Mouse (Mus musculus): ENCODE measurements around the gene Serpine1. TPM values are rescaled to one million over a fixed set of nuclear protein-coding genes. Genes with fewer than 3 reads are reported as not detected.
"Not testable (repeated sequence)": the region's sequence is repeated elsewhere in the genome, so short reads cannot be mapped to it uniquely, and the experiment has no call there.

Gene Serpine1
- under 1 TPM; 0.38 to 0.52 TPM for total RNA-seq (2021)
- long read RNA-seq, experiment 1 = 0 reads
- long read RNA-seq, experiment 2 = 0 reads

GRCm38 (mm10) chr5:137072079-137072960 lies at the start of gene Serpine1:
Serpine1 (minus strand) TSS chr5:137072268.
- DNase-seq (ENCODE audit: low spot score in 2 of 2) = peak in 1 of 2 experiments; percentile 48
- Histone ChIP-seq H3K27ac (peak within 1 kb of the TSS; percentile 36; the same call in 1 of the 2 replicates), H3K4me3 (no peak within 1 kb of the TSS; the same call in 1 of the 2 replicates)
- TF ChIP-seq CTCF (conservative IDR thresholded peaks at IDR 0.05) = no peak

DNA sequence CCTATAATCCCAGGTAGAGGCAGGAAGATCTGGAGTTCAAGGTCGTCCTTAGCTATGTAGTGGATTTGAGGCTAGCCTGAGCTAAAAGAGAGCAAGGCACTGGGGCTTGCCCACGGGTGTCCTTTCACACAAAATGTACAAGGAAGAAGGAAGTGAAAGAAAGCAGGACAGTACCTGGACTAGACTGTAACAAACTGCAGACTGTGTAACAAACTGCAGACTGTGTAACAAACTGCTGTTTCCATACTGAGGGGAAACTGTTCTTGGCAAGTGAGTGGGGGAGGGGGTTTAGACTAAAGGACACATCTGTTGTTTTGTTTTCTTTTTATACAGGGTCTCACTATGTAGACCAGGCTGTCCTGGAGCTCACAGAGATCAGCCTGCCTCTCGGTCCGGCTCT lies 49.2 kb upstream of the Serpine1 start:
- Histone ChIP-seq H3K27ac (no peak overlapping the region), H3K4me3 (no peak overlapping the region)
- no peak for TF ChIP-seq CTCF (conservative IDR thresholded peaks at IDR 0.05)
- DNase-seq (ENCODE audit: low spot score in 2 of 2) = no peak

GRCm38 (mm10) chr5:137118878-137119277 lies 46.8 kb upstream of the Serpine1 start:
- no peak overlapping the region for H3K4me3 ChIP-seq
- no peak overlapping the region for H3K27ac ChIP-seq
- no peak for TF ChIP-seq CTCF (conservative IDR thresholded peaks at IDR 0.05)
- no peak for DNase-seq (ENCODE audit: low spot score in 2 of 2)

DNA sequence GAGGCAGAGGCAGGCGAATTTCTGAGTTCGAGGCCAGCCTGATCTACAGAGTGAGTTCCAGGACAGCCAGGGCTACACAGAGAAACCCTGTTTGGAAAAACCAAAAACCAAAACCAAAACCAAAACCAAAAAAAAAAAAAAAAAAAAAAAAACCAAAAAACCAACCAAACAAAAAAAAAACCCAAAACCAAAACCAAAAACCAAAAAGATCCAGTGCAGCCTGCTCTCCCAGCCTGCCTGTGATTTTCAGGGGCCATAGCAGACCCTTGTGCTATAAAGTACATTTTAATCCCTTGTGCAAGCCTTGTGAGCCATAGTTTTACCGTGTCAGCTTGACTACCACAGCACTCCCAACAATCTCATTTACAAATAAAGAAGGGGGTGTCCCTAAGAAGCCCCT lies 45.9 kb upstream of the Serpine1 start:
- H3K27ac ChIP-seq; H3K4me3 ChIP-seq; DNase-seq (ENCODE audit: low spot score in 2 of 2): not testable (repeated sequence)

DNA sequence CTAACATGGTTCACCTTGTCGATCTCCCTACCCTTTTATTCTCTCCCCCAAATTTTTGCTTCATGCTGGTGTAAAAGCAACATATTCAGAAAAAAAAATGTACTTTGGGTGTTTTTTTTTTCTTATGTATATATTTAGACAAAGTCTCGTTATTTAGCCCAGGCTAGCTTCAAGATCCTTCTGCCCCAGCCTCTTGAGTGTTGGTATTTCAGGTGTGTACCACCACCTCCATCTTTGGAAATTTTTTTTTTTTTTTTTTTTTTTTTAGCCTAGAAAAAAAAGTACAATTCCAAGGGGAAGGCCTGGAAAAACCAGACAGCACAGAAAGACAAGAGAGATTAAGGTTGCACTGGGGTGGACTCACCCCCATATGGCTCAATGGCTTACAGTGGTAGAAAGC lies 44.9 kb upstream of the Serpine1 start:
- no peak overlapping the region for H3K4me3 ChIP-seq
- H3K27ac ChIP-seq = no peak overlapping the region
- TF ChIP-seq CTCF (conservative IDR thresholded peaks at IDR 0.05) = no peak
- no peak for DNase-seq (ENCODE audit: low spot score in 2 of 2)

DNA sequence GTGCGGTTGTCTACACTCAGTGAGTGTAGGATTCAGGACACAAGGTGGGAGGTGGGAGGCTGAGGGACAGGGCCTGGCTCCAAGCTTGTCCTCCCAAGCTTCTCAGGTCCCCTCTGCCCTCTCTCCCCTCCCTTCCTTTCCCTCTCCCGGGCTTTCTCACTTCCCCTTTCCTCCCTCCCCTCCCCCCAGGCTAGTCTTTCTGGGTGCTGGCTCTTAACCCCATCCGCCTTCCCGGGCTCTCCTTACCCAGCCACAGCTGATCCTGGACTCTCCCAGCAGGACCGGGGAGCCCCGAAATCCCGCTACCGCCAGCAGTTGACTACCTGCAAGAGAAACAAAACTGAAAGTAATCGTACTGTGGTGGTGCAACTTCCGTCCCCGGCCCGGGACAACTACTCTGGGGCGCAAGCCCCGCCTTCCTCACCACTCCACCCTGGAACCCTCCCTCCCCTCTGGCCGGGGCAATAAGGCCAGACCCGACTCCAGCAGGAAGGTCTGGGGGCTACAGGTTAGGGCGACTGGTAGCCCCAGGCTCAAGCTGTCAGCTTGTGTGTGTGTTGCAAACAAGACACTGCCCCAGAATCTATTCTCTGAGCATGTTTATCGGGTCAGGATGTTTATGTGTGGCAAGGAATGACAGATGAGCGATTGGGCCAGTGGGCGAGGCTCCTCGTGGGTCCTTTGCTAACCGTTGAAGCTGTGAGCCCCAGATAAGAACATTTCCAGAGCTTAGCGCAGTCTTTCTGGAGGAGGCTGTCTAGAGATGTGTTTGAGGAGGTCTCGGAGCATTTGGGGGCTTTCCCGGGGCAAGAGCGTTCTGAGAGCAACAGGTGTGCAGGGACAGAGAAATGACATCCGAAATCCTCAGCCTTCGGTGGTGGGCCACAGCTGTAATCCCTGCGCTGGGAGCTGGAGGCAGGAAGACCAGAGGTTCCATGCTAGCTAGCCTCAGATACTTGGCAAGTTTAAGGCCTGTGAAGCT lies 44.1 kb upstream of the Serpine1 start, which contains the start of gene Trim56:
Gene Trim56, minus strand, starts transcription at position 344 of the 982 bp plus-strand sequence.
- peak in 1 of 2 experiments; percentile 8 for DNase-seq (ENCODE audit: low spot score in 2 of 2)
- no peak for TF ChIP-seq CTCF (conservative IDR thresholded peaks at IDR 0.05)
- Histone ChIP-seq H3K27ac (peak within 1 kb of the TSS; percentile 72), H3K4me3 (peak within 1 kb of the TSS; percentile 58)

GRCm38 (mm10) chr5:137114891-137115561 lies 43.0 kb upstream of the Serpine1 start:
- DNase-seq (ENCODE audit: low spot score in 2 of 2) = no peak
- H3K27ac ChIP-seq = peak overlapping the region; percentile 72; the same call in 1 of the 2 replicates
- no peak overlapping the region; the same call in 1 of the 2 replicates for H3K4me3 ChIP-seq
- no peak for TF ChIP-seq CTCF (conservative IDR thresholded peaks at IDR 0.05)

GRCm38 (mm10) chr5:137111542-137112408 lies 39.7 kb upstream of the Serpine1 start:
- H3K4me3 ChIP-seq = no peak overlapping the region
- H3K27ac ChIP-seq = no peak overlapping the region
- peak in 1 of 2 experiments; percentile 19 for DNase-seq (ENCODE audit: low spot score in 2 of 2)
- peak; percentile 29 for TF ChIP-seq CTCF (conservative IDR thresholded peaks at IDR 0.05)

- Histone ChIP-seq H3K27ac (no peak overlapping the region), H3K4me3 (no peak overlapping the region)
- no peak for DNase-seq (ENCODE audit: low spot score in 2 of 2)
- TF ChIP-seq CTCF (conservative IDR thresholded peaks at IDR 0.05) = no peak
Observed at GRCm38 (mm10) chr5:137110863-137111262, 38.8 kb upstream of the Serpine1 start.

DNA sequence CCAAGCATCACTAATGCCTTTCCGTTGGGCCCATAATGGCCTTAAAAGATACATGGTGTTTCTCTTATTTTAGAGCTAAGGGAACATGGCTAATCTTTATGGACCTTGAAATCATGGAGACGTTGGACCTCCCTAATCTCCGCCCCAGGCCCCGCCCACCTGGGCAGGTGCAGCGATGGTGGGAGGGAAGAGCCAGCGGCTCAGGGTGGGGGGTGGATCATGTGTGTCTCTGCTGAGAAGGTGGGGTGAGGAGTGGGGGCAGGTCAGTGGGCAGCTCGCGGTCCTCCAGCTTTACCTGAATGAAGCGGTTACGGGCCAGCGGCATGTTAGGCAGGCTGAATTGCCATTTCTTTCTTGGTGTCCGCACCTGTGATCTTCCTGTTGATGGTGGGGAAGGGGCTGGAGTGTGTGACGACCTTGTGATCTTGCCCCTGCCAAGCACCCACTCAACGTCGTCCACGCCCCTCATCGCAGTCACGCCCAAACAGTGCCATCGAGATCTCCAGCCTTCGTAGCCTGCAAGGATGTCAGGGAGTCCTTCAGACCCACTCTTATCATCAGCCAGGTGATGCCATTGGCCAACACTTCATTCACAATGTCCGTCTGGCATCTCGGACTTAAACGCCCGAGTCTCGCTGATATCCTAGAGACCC lies 38.0 kb upstream of the Serpine1 start:
- no peak for DNase-seq (ENCODE audit: low spot score in 2 of 2)
- Histone ChIP-seq H3K27ac (no peak overlapping the region), H3K4me3 (no peak overlapping the region)
- no peak for TF ChIP-seq CTCF (conservative IDR thresholded peaks at IDR 0.05)

GRCm38 (mm10) chr5:137108111-137108510 lies 36.0 kb upstream of the Serpine1 start:
- Histone ChIP-seq H3K27ac (no peak overlapping the region), H3K4me3 (no peak overlapping the region)
- no peak for DNase-seq (ENCODE audit: low spot score in 2 of 2)
- no peak for TF ChIP-seq CTCF (conservative IDR thresholded peaks at IDR 0.05)
